ENCODE assay signal across 10 mouse cellular contexts in genomic region chr5:137074191-137074651, GRCm38 (mm10). TPM values are rescaled to one million over a fixed set of nuclear protein-coding genes. Genes with fewer than 3 reads are reported as not detected.
DNase-seq lines count a peak whose midpoint lies in the region; ATAC-seq and TF ChIP-seq lines count a peak whose summit lies in the region.
"Had no signal": no experiment of that assay in that cellular context is flagged by ENCODE, and none has a peak within 500 bp of the region (broad histone marks: within the 10 kb centered on the region; RNA-seq: fewer than 3 reads in every experiment).

No protein-coding gene starts in this region.

- H3K27me3 ChIP-seq in midbrain, postnatal 0 days (ENCODE audit: insufficient read depth, low read length): no peaks in the 10 kb centered on the region; the same call in 1 of the 2 replicates
- no peaks in the 10 kb centered on the region for H3K27me3 ChIP-seq in midbrain, embryonic 15.5 days (replicated peaks)
- no peaks in the 10 kb centered on the region for H3K27me3 ChIP-seq in heart, embryonic 16.5 days (ENCODE audit: control insufficient read depth, insufficient read depth, low read length)

- no peaks in the 10 kb centered on the region for H3K9me3 ChIP-seq in midbrain, postnatal 0 days (ENCODE audit: low read length)
- no peaks in the 10 kb centered on the region for H3K9me3 ChIP-seq in midbrain, embryonic 15.5 days
- no peaks in the 10 kb centered on the region for H3K9me3 ChIP-seq in heart, embryonic 16.5 days (replicated peaks; ENCODE audit: control insufficient read depth, low read length)

- no peaks in the 10 kb centered on the region for H3K36me3 ChIP-seq in midbrain, postnatal 0 days (ENCODE audit: insufficient read depth, low read length)
- H3K36me3 ChIP-seq in midbrain, embryonic 15.5 days (replicated peaks): no peaks in the 10 kb centered on the region
- H3K36me3 ChIP-seq in heart, embryonic 16.5 days (ENCODE audit: control insufficient read depth, insufficient read depth): no peaks in the 10 kb centered on the region

- 27% methylated on average over 6 of the region's 6 CpGs for WGBS in midbrain, postnatal 0 days
- 29% methylated on average over 6 of the region's 6 CpGs for WGBS in midbrain, embryonic 15.5 days
- WGBS in heart, embryonic 16.5 days: 44% methylated on average over 6 of the region's 6 CpGs

- H3K4me2 ChIP-seq in midbrain, postnatal 0 days (ENCODE audit: low read depth, low read length, poor library complexity, severe bottlenecking): no peak overlapping the region
- H3K4me2 ChIP-seq in midbrain, embryonic 15.5 days: no peak overlapping the region
- H3K4me2 ChIP-seq in heart, embryonic 16.5 days (ENCODE audit: low read depth, low read length): no peak overlapping the region

- no peak for TF ChIP-seq CTCF in midbrain, postnatal 0 days (IDR thresholded peaks at IDR 0.05)

- no peak overlapping the region for H3K4me3 ChIP-seq in midbrain, postnatal 0 days (ENCODE audit: low read depth, low read length)
- H3K4me3 ChIP-seq in midbrain, embryonic 15.5 days: no peak overlapping the region
- H3K4me3 ChIP-seq in heart, embryonic 16.5 days (ENCODE audit: low read length): no peak overlapping the region

- H3K27ac ChIP-seq in midbrain, postnatal 0 days (ENCODE audit: low read depth, low read length): no peak overlapping the region
- no peak overlapping the region for H3K27ac ChIP-seq in midbrain, embryonic 15.5 days
- no peak overlapping the region for H3K27ac ChIP-seq in heart, embryonic 16.5 days (ENCODE audit: low read length)

- DNase-seq in adrenal gland, adult 2 months: peak; percentile 10
- DNase-seq in adrenal gland, postnatal 36 days: no peak
- DNase-seq in midbrain, postnatal 0 days (ENCODE audit: low spot score): peak; percentile 33
- DNase-seq in skeletal muscle tissue, adult 2 months (ENCODE audit: low read depth, low spot score): peak; percentile 90
- no peak for DNase-seq in cerebellum, adult 9-10 months
- DNase-seq: right cerebral cortex, postnatal 25 days had no signal

- peaks cover 6% of the 10 kb centered on the region; the same call in 1 of the 2 replicates for H3K4me1 ChIP-seq in midbrain, postnatal 0 days (ENCODE audit: insufficient read depth, low read length)
- H3K4me1 ChIP-seq in midbrain, embryonic 15.5 days: peaks cover 19% of the 10 kb centered on the region
- peaks cover 59% of the 10 kb centered on the region for H3K4me1 ChIP-seq in heart, embryonic 16.5 days (ENCODE audit: control insufficient read depth, insufficient read depth, low read length)

- H3K9ac ChIP-seq in midbrain, postnatal 0 days (replicated peaks; ENCODE audit: low read length, poor library complexity, severe bottlenecking): no peak overlapping the region; the same call in 1 of the 2 replicates
- H3K9ac ChIP-seq in midbrain, embryonic 15.5 days: no peak overlapping the region
- H3K9ac ChIP-seq in heart, embryonic 16.5 days (ENCODE audit: low read length): peak overlapping the region; percentile 5; the same call in 1 of the 2 replicates

- ATAC-seq in midbrain, postnatal 0 days (ENCODE audit: low FRiP score): no peak
- no peak for ATAC-seq in midbrain, embryonic 15.5 days (replicated peaks)
- ATAC-seq in heart, embryonic 16.5 days (replicated peaks; ENCODE audit: extremely low read depth, insufficient read depth, low FRiP score): no peak
- no peak for ATAC-seq in monocyte, adult 5-6 weeks (replicated peaks; ENCODE audit: insufficient number of reproducible peaks, low FRiP score, low TSS enrichment, poor library complexity, severe bottlenecking)

RNA-seq across cellular contexts. Expression of gene Serpine1, which starts 2.2 kb away (rescaled TPM):
- 1 to 10 TPM; 3.9 to 5.3 TPM for total RNA-seq in adrenal gland, adult 2 months (2021)
- polyA plus RNA-seq in adrenal gland, adult 2 months (2012; rRNA removed): 1.3 and 2.1 TPM in 2 replicates
- total RNA-seq in adrenal gland, postnatal 36 days (2021): 10 to 100 TPM in 1 of 2 experiments, 1 to 10 TPM in 1; 3.5 to 11.2 TPM
- 3.3 and 3.7 TPM in 2 replicates for total RNA-seq in midbrain, postnatal 0 days (2014; rRNA removed)
- 0.06 and 0.30 TPM in 2 replicates for polyA plus RNA-seq in midbrain, postnatal 0 days (2015; fragmentation: Nextera tagmentation; extraction: Ambion mirVana)
- polyA plus RNA-seq in midbrain, embryonic 15.5 days (2015; fragmentation: Nextera tagmentation; extraction: Ambion mirVana): 0.34 and 0.41 TPM in 2 replicates
- 1.1 and 1.3 TPM in 2 replicates for polyA plus RNA-seq in heart, embryonic 16.5 days (2015; fragmentation: Nextera tagmentation; extraction: Ambion mirVana)
- not detected in 3 replicates for total RNA-seq in monocyte, adult 5-6 weeks (2017)
- total RNA-seq: megakaryocyte, adult 5-6 weeks had no signal

RNA-seq across cellular contexts. Expression of gene Ap1s1, which starts 28.3 kb away (rescaled TPM):
- total RNA-seq in adrenal gland, adult 2 months (2021): 100 to 1,000 TPM in 1 of 2 experiments, 10 to 100 TPM in 1; 75.4 to 114 TPM
- polyA plus RNA-seq in adrenal gland, adult 2 months (2012; rRNA removed): 46.5 and 56.7 TPM in 2 replicates
- 10 to 100 TPM; 91.3 to 93.7 TPM for total RNA-seq in adrenal gland, postnatal 36 days (2021)
- 139 and 144 TPM in 2 replicates for total RNA-seq in midbrain, postnatal 0 days (2014; rRNA removed)
- polyA plus RNA-seq in midbrain, postnatal 0 days (2015; fragmentation: Nextera tagmentation; extraction: Ambion mirVana): 308 and 311 TPM in 2 replicates
- 284 TPM in 2 replicates for polyA plus RNA-seq in midbrain, embryonic 15.5 days (2015; fragmentation: Nextera tagmentation; extraction: Ambion mirVana)
- 133 and 148 TPM in 2 replicates for polyA plus RNA-seq in heart, embryonic 16.5 days (2015; fragmentation: Nextera tagmentation; extraction: Ambion mirVana)
- 11.6 to 30.8 TPM (median 18.7 TPM) in 3 replicates for total RNA-seq in monocyte, adult 5-6 weeks (2017)

RNA-seq across cellular contexts. Expression of gene Trim56, which starts 41.8 kb away (rescaled TPM):
- 10 to 100 TPM; 37.1 to 47.0 TPM for total RNA-seq in adrenal gland, adult 2 months (2021)
- 13.3 and 19.6 TPM in 2 replicates for polyA plus RNA-seq in adrenal gland, adult 2 months (2012; rRNA removed)
- total RNA-seq in adrenal gland, postnatal 36 days (2021): 10 to 100 TPM; 40.9 to 44.8 TPM
- 3.7 and 5.4 TPM in 2 replicates for total RNA-seq in midbrain, postnatal 0 days (2014; rRNA removed)
- polyA plus RNA-seq in midbrain, postnatal 0 days (2015; fragmentation: Nextera tagmentation; extraction: Ambion mirVana): 1.2 and 1.4 TPM in 2 replicates
- 1.9 and 2.5 TPM in 2 replicates for polyA plus RNA-seq in midbrain, embryonic 15.5 days (2015; fragmentation: Nextera tagmentation; extraction: Ambion mirVana)
- 7.1 and 7.2 TPM in 2 replicates for polyA plus RNA-seq in heart, embryonic 16.5 days (2015; fragmentation: Nextera tagmentation; extraction: Ambion mirVana)
- total RNA-seq in monocyte, adult 5-6 weeks (2017): 36.1 to 76.1 TPM (median 37.9 TPM) in 3 replicates

RNA-seq across cellular contexts. Expression of gene Vgf, which starts 48.0 kb away (rescaled TPM):
- total RNA-seq in adrenal gland, adult 2 months (2021): 10 to 100 TPM; 10.1 to 51.2 TPM
- polyA plus RNA-seq in adrenal gland, adult 2 months (2012; rRNA removed): 5.3 and 7.0 TPM in 2 replicates
- total RNA-seq in adrenal gland, postnatal 36 days (2021): 10 to 100 TPM in 1 of 2 experiments, 1 to 10 TPM in 1; 8.8 to 71.5 TPM
- total RNA-seq in midbrain, postnatal 0 days (2014; rRNA removed): 103 and 154 TPM in 2 replicates
- 46.8 and 49.1 TPM in 2 replicates for polyA plus RNA-seq in midbrain, postnatal 0 days (2015; fragmentation: Nextera tagmentation; extraction: Ambion mirVana)
- polyA plus RNA-seq in midbrain, embryonic 15.5 days (2015; fragmentation: Nextera tagmentation; extraction: Ambion mirVana): 9.9 and 11.1 TPM in 2 replicates
- 0.09 TPM in 1 of 2 replicates, not detected in the other for polyA plus RNA-seq in heart, embryonic 16.5 days (2015; fragmentation: Nextera tagmentation; extraction: Ambion mirVana)
- total RNA-seq in monocyte, adult 5-6 weeks (2017): not detected in 3 replicates
- total RNA-seq: megakaryocyte, adult 5-6 weeks had no signal

Comparison
In these comparisons a context has a peak if more than half of its experiments do, and no peak if none do; other contexts are left out.
1. DNase-seq: peak in adrenal gland, adult 2 months (single experiment), midbrain, postnatal 0 days (single experiment) and skeletal muscle tissue, adult 2 months (single experiment); none in adrenal gland, postnatal 36 days (0 of 2) and cerebellum, adult 9-10 months (single experiment).